Mouse (Mus musculus): Measurements from ENCODE around the gene Selp.

DNA sequence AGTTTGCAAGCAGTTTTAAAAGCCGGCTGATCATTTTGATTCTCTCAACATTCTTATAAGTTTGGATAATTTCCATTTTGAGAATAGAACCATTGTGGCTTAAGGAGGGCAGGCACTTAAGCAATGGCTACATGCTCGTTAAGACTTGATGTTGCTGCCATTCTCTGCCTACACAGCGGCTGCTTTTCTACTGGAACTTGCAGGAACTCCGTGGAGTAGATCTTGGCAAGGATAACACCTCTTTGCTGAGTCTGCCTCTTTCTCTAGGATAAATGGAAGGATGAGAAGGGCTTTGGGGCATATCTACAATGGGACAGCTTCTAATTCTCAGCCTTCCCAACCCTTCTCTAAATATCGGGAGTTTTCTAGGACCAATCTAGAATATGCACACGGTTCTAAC, 583 bp downstream of the Selp start:
- TF ChIP-seq POLR2A (IDR thresholded peaks at IDR 0.05; ENCODE audit: insufficient read depth, low read depth, low read length) (no peak), CTCF (IDR thresholded peaks at IDR 0.05; ENCODE audit: insufficient read depth, low read depth, low read length) (no peak)
